Mouse (Mus musculus) MEL (cell line): ENCODE results near the gene Zranb3.

Source experiments
- CHD1 ChIP-seq: IDR thresholded peaks from 2 replicates; pipeline ENCODE4 v1.6.1; 2012; ENCODE audit warnings: low read depth, mild to moderate bottlenecking, inconsistent platforms, low read length, improper control_type of control experiment
- CTCF ChIP-seq, 3 experiments: IDR thresholded peaks in 2 of 3; conservative IDR thresholded peaks in 1 of 3; 2 replicates each; pipeline ENCODE4 v1.5.1; 2011 to 2012; ENCODE audit warnings: low read length in 3 of 3, low read depth in 2 of 3, mild to moderate bottlenecking in 2 of 3, improper control_type of control experiment in 1 of 3, inconsistent platforms in 1 of 3, mixed read lengths in 1 of 3, moderate library complexity in 1 of 3; ENCODE audit not compliant: control insufficient read depth in 1 of 3, insufficient read depth in 1 of 3, poor library complexity in 1 of 3, severe bottlenecking in 1 of 3
- EP300 ChIP-seq, 2 experiments: IDR thresholded peaks; 2 replicates each; pipeline ENCODE4 v1.6.1; 2011; ENCODE audit warnings: improper control_type of control experiment in 2 of 2, low read length in 2 of 2, low read depth in 1 of 2, mild to moderate bottlenecking in 1 of 2
- ETS1 ChIP-seq: IDR thresholded peaks from 2 replicates; pipeline ENCODE4 v1.6.1; 2012; ENCODE audit warnings: low read depth, mild to moderate bottlenecking, inconsistent platforms, low read length, improper control_type of control experiment, moderate library complexity
- HCFC1 ChIP-seq: IDR thresholded peaks from 2 replicates; pipeline ENCODE4 v1.6.1; 2012; ENCODE audit warnings: low read depth, mild to moderate bottlenecking, inconsistent platforms, low read length, improper control_type of control experiment, moderate library complexity
- MAFK ChIP-seq: IDR thresholded peaks from 2 replicates; pipeline ENCODE4 v1.6.1; 2011; ENCODE audit warnings: low read depth, mild to moderate bottlenecking, low read length, improper control_type of control experiment, borderline replicate concordance
- MAX ChIP-seq: IDR thresholded peaks from 2 replicates; pipeline ENCODE4 v1.6.1; 2011; ENCODE audit warnings: low read length, improper control_type of control experiment
- MAZ ChIP-seq: IDR thresholded peaks from 2 replicates; pipeline ENCODE4 v1.6.1; 2012; ENCODE audit warnings: low read depth, mild to moderate bottlenecking, inconsistent platforms, low read length, improper control_type of control experiment
- POLR2A ChIP-seq, 2 experiments: IDR thresholded peaks; 2 replicates each; pipeline ENCODE4 v1.6.1; 2011 to 2012; ENCODE audit warnings: low read length in 2 of 2, mild to moderate bottlenecking in 2 of 2, control low read depth in 1 of 2, improper control_type of control experiment in 1 of 2, low read depth in 1 of 2, moderate library complexity in 1 of 2; ENCODE audit not compliant: control insufficient read depth in 1 of 2, insufficient read depth in 1 of 2, poor library complexity in 1 of 2
- TBP ChIP-seq: IDR thresholded peaks from 2 replicates; pipeline ENCODE4 v1.8.0; 2011; ENCODE audit warnings: low read depth, low read length, improper control_type of control experiment
- TCF12 ChIP-seq: IDR thresholded peaks from 2 replicates; pipeline ENCODE4 v1.6.1; 2014; ENCODE audit warnings: low read depth, mild to moderate bottlenecking, inconsistent platforms, low read length, improper control_type of control experiment, moderate library complexity
- USF1 ChIP-seq: IDR thresholded peaks from 2 replicates; pipeline ENCODE4 v1.6.1; 2014; ENCODE audit warnings: low read depth, mild to moderate bottlenecking, inconsistent platforms, low read length, improper control_type of control experiment, moderate library complexity
- ZC3H11A ChIP-seq: IDR thresholded peaks from 2 replicates; pipeline ENCODE4 v1.6.1; 2012; ENCODE audit warnings: low read depth, mild to moderate bottlenecking, inconsistent platforms, low read length, improper control_type of control experiment

GRCm38 (mm10) chr1:128098309-128098708, 4.5 kb downstream of the Zranb3 start:
- TF ChIP-seq MAFK: peak; percentile 62; the same call in 1 of the 2 replicates
- TF ChIP-seq ZC3H11A: no peak
- no peak for TF ChIP-seq HCFC1
- TF ChIP-seq USF1: no peak
- no peak for TF ChIP-seq CTCF (IDR thresholded peaks at IDR 0.05 in 2 of 3, conservative IDR thresholded peaks at IDR 0.05 in 1 of 3; ENCODE audit: control insufficient read depth in 1 of 3, insufficient read depth in 1 of 3, low read depth in 2 of 3, low read length in 3 of 3, poor library complexity in 1 of 3, severe bottlenecking in 1 of 3)
- TF ChIP-seq POLR2A (IDR thresholded peaks at IDR 0.05; ENCODE audit: control insufficient read depth in 1 of 2, insufficient read depth in 1 of 2, low read depth in 1 of 2, low read length in 2 of 2, poor library complexity in 1 of 2): no peak
- no peak for TF ChIP-seq MAZ
- peak in 1 of 2 experiments; percentile 29; a peak in 1 of 4 replicates for TF ChIP-seq EP300 (IDR thresholded peaks at IDR 0.05; ENCODE audit: low read depth in 1 of 2, low read length in 2 of 2)
- TF ChIP-seq CHD1: no peak
- TF ChIP-seq ETS1: peak; percentile 55
- no peak for TF ChIP-seq MAX
- TF ChIP-seq TCF12: no peak
- TF ChIP-seq TBP: no peak
